Mouse (Mus musculus) Muller cell, postnatal 12 days (primary cell): ENCODE data around the gene Map6.

Source experiments
- DNase-seq: peaks from one replicate; pipeline ENCODE4 v3.0.0-alpha.2; 2015; ENCODE audit errors: inconsistent ontology term

The Map6 gene

GRCm38 (mm10) chr7:99264597-99264996 lies 2.6 kb upstream of the Map6 start:
- no peak for DNase-seq

GRCm38 (mm10) chr7:99267897-99268505 lies 754 bp downstream of the Map6 start:
- peak; percentile 86 for DNase-seq

GRCm38 (mm10) chr7:99268506-99268900 lies 1.3 kb downstream of the Map6 start:
- DNase-seq: no peak

GRCm38 (mm10) chr7:99268951-99269945 lies 2.0 kb downstream of the Map6 start:
- peak; percentile 39 for DNase-seq

GRCm38 (mm10) chr7:99271630-99272029 lies 4.4 kb downstream of the Map6 start:
- DNase-seq: no peak

- no peak for DNase-seq
Measured at GRCm38 (mm10) chr7:99275131-99275530, 7.9 kb downstream of the Map6 start.

GRCm38 (mm10) chr7:99276679-99277078 lies 9.4 kb downstream of the Map6 start:
- no peak for DNase-seq

- DNase-seq: no peak
Measured at GRCm38 (mm10) chr7:99278309-99278708, 11.1 kb downstream of the Map6 start.

GRCm38 (mm10) chr7:99279586-99279985 lies 12.3 kb downstream of the Map6 start:
- DNase-seq: no peak

- no peak for DNase-seq
Measured at GRCm38 (mm10) chr7:99287287-99287686, 20.0 kb downstream of the Map6 start.

- DNase-seq: no peak
Measured at GRCm38 (mm10) chr7:99290008-99290407, 22.8 kb downstream of the Map6 start.

- no peak for DNase-seq
Measured at GRCm38 (mm10) chr7:99290925-99291324, 23.7 kb downstream of the Map6 start.

- DNase-seq: no peak
Measured at GRCm38 (mm10) chr7:99294198-99294780, 27.0 kb downstream of the Map6 start.

- no peak for DNase-seq
Measured at GRCm38 (mm10) chr7:99295104-99295503, 27.9 kb downstream of the Map6 start.

- no peak for DNase-seq
Measured at GRCm38 (mm10) chr7:99300650-99301175, 33.5 kb downstream of the Map6 start.

GRCm38 (mm10) chr7:99304029-99304428 lies 36.8 kb downstream of the Map6 start:
- peak; percentile 60 for DNase-seq

- DNase-seq: peak; percentile 98
Measured at GRCm38 (mm10) chr7:99304949-99305372, 37.7 kb downstream of the Map6 start.

GRCm38 (mm10) chr7:99305688-99306087 lies 38.4 kb downstream of the Map6 start:
- DNase-seq: no peak

- DNase-seq: peak; percentile 75
Measured at GRCm38 (mm10) chr7:99306640-99307039, 39.4 kb downstream of the Map6 start.

GRCm38 (mm10) chr7:99311433-99311832 lies 44.2 kb downstream of the Map6 start:
- no peak for DNase-seq

GRCm38 (mm10) chr7:99312058-99312457 lies 44.8 kb downstream of the Map6 start:
- DNase-seq: no peak

GRCm38 (mm10) chr7:99312671-99313143 lies 45.5 kb downstream of the Map6 start:
- no peak for DNase-seq
